Mouse (Mus musculus): ENCODE measurements around the gene Ambra1.
"Not testable (repeated sequence)": the region's sequence is repeated elsewhere in the genome, so short reads cannot be mapped to it uniquely, and the experiment has no call there.

The Ambra1 gene

DNA sequence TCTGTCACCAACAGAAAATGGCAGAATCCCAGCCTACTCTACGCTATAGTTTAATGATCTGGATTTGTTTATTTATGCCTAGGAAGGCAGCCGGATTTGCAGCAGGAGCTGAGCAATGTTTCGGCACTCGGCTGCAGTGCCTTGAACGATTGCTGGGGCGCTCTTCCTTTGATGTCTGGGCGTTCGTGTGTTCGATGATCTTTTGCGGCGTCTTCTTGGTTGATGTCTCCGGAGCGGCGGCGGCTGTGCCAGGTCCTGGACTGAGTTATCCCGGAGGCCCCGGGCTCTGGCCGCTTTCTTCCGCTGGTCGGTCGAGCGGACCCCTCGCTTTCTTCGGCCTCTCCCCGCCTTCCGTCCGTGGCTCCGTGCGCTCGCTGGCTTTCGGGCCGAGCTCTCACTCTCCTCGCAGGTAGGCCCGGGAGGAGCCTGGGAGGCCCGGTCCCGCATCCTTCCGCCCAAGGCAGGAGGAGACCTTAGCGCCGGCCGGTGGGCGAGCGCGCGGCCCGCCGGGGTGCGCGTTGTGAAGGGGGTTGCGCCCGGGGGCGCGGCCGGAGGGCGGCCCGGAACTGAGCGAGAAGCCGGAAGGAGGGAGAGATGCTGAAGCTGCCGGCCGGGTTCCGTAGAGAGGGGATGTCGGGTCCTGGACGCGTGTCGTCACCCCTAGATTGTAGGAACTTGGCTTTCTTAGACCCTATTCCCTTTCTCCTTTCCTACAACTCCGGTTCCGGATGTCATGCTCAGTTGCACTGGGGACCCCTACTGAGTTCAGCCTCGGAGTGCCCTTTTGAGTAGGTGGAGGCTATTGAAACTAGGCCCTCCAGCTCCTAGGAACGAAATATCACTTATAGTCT lies at the start of gene Ambra1:
Gene Ambra1, plus strand, starts transcription at position 164 of the 851 bp plus-strand sequence.
- peak; percentile 90 for DNase-seq

- peak; percentile 56 for DNase-seq
Observed at GRCm38 (mm10) chr2:91682850-91683249, 47.1 kb upstream of the Ambra1 start.

- peak; percentile 41 for DNase-seq
Observed at GRCm38 (mm10) chr2:91683919-91684318, 46.0 kb upstream of the Ambra1 start.

GRCm38 (mm10) chr2:91689452-91689851 lies 40.5 kb upstream of the Ambra1 start:
- DNase-seq = no peak

DNA sequence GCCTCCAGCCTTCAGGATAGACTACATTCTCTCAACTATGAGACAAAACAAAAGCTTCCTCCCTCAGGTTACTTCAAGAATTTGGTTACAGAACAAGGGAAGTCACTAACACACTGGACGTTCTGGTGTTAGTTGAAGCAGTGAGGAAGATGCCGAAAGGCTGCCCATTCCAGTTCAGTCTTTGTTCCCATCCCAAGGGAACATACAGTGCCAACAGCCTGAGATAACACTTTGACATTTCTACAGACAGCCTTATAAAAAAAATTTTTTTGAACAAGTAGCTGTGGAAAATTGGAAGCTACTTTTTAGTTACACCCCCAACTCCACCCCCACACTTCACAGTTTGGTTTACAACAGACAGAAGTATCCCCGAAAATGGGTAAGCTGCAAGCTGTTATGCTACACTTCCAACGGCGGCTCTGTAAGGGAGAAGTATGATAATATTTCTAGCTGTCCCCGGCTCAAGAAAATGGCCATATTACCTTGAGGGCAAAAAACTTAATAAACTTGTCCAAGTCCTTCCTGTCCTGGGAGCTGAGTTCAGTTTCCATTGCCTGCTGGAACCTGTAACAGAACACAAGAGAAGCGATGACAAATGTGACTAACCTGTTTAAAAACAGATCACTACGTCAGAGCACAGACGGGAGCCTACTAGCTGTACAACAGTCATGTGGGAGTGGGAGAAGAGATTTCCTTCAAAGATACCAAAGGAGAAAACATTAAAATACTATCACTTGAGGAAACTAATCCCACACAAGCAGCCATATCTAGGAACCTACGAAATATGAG lies 34.3 kb upstream of the Ambra1 start:
- DNase-seq = no peak

GRCm38 (mm10) chr2:91696225-91696590 lies 33.7 kb upstream of the Ambra1 start:
- DNase-seq = no peak

GRCm38 (mm10) chr2:91699225-91699624 lies 30.7 kb upstream of the Ambra1 start:
- no peak for DNase-seq

- DNase-seq = peak; percentile 52
Observed at GRCm38 (mm10) chr2:91701366-91701765, 28.6 kb upstream of the Ambra1 start.

GRCm38 (mm10) chr2:91705736-91706135 lies 24.2 kb upstream of the Ambra1 start:
- DNase-seq = no peak

- no peak for DNase-seq
Observed at GRCm38 (mm10) chr2:91706456-91706855, 23.5 kb upstream of the Ambra1 start.

- no peak for DNase-seq
Observed at GRCm38 (mm10) chr2:91708361-91708760, 21.6 kb upstream of the Ambra1 start.

DNA sequence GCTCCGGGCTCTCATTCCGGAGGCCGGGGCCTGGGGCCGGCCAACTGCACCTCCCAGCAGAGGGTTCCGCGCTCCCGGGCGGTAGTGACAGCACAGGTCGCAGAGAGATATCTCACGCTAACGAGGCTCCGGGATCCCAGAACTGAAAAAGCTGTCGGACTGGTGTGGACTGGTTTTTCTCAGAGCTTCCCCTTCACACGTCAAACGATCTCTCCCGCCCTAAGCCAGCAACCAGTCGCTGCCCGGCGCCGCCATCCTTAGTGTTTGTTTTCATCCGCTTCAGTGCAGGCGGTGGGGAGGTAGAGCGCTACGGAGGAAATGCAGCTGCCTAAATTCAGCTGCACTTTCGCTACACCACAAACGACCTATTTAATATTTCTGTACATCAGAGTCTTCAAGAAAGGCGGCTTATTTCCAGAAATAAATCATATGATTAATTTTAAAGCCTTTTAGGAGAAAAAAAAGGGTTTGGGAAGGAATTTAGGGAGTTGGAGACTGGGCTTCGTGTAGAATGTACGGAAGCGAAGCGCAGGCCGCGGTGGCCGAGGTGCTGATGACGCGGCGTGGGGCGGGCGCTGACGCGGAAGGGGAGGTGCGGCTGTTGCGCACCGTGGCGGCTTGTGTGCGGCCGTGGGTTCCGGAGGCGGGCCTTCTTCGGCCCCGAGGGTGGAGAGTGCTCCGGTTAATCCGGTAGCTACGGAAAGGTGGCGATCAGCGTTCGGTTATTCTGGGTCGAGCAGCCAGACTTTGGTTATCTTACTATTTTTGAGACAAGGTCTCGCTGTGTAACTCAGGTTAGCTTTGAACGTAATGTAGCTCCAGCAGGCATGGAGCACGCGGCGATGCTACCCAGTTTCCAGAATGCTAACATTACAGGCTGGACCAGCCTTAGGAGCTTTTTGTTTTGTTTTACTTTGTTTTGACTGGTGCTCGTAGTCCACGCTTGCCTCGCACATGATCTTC lies 19.4 kb upstream of the Ambra1 start, which contains the start of the genes Atg13 and Harbi1:
Gene Atg13, minus strand, starts transcription at position 305 of the 963 bp plus-strand sequence.
Gene Harbi1, plus strand, starts transcription at position 581 of the 963 bp plus-strand sequence.
- peak; percentile 91 for DNase-seq

- no peak for DNase-seq
Observed at GRCm38 (mm10) chr2:91711256-91711925, 18.5 kb upstream of the Ambra1 start.

GRCm38 (mm10) chr2:91714921-91715320 lies 15.0 kb upstream of the Ambra1 start:
- no peak for DNase-seq

DNA sequence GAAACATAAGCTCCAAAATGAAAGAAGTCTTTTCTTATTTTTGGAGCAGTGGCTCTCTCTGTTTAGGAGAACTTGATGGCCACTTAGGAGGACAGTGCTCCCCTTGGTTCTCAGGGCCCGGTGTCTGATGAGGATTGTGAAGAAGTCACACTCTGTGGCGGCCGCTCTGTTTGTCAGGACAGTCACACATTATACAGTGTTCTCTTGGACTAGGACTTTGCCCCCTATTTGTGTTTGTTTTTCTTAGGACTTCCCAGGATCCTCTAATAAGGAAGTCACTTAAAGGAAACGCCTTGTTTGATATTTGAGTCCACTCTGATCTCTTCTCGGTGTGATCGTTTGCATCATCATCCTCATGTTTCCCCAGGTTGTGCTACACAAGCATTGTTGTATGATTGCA lies 11.7 kb upstream of the Ambra1 start:
- DNase-seq = no peak

DNA sequence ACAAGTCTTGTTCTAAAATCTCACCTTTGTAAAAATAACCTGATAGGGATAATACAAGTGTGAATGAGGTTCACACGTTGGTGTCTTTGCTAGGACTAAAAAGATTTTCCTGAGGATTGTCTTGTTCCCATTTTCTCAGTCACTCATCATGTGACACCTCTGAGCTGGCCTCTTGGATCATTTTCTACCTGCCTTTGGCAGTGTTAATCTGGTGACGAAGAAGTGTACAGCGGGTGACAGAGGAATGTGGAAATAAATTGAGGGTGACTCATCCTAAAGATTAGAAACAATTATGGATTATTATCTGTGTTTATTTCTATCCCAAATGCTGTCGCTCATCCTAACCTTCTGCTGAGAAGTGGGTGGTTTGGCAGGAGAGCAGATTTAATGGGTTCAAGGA lies 6.6 kb upstream of the Ambra1 start:
- DNase-seq = no peak

DNA sequence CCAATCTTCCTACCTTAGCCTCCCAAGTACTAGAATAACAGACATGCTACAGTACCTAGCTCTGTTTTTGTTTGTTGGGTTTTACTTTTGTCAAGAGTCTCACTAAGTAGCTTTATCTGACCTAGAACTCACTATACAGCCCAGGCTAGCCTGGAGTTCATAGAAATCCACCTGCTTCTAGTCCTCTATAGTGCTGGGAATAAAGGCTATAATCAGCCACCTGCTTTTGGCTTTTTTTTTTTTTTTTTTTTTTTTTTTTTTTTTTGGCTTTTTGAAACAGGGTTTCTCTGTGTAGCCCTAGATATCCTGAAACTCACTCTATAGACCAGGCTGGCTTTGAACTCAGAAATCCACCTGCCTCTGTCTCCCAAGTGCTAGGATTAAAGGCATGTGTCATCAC lies 6.0 kb upstream of the Ambra1 start:
- no peak for DNase-seq

- DNase-seq = no peak
Observed at GRCm38 (mm10) chr2:91724716-91725115, 5.2 kb upstream of the Ambra1 start.

- DNase-seq = not testable (repeated sequence)
Observed at GRCm38 (mm10) chr2:91725476-91725875, 4.5 kb upstream of the Ambra1 start.

DNA sequence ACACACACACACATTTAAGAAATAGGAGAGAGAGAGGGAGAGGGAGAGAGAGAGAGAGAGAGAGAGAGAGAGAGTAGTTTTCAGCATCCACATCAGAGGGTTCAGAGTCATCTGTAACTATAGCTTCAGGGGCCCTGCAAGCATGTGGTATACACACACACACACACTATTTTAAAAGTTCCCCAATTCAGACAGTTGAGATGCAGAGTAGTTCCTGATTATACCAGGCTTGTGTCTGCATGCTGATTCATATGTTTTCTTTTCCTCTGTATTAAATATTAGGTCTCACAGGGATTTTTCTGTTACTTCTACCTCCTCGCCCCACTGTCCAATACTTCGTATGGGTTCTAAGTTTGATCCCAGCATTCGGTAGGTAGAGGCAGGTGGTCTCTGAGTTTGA lies 2.9 kb upstream of the Ambra1 start:
- no peak for DNase-seq

- DNase-seq = no peak
Observed at GRCm38 (mm10) chr2:91729571-91729970, 363 bp upstream of the Ambra1 start.

DNA sequence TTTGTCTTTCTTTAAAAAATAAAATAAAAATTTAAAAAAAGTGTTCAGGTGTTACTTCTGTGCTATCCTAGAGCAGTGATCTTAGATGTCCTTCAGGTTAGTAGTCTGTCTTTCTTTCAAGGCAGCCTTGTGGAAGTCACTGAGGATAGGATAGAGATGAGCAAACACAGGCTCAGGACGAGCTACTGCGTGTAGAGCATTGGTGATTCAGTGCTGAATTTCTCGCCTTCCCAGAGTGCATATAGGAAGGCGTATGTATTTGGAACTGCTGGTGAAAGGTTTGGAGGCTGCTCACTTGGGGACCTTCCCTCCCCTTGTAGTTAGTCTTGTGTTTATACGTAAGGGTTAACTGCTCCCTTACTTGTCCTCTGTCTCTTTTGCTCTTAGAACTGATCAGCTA lies 5.3 kb downstream of the Ambra1 start:
- no peak for DNase-seq
